Mouse (Mus musculus) limb, embryonic 11.5 days (tissue): Measurements from ENCODE around the gene Fpr2. TPM values are rescaled to one million over a fixed set of nuclear protein-coding genes. Genes with fewer than 3 reads are reported as not detected.

Source experiments
- ATAC-seq: fragments of 200-750 bp; cut with Nextera tagmentation; 2 replicates; pipeline ENCODE4 v1.8.0; 2017; ENCODE audit warnings: low read depth; ENCODE audit not compliant: insufficient number of reproducible peaks, low FRiP score, low TSS enrichment
- DNase-seq: peaks from one replicate; pipeline ENCODE4 v3.0.0-alpha.2; 2015; ENCODE audit warnings: low spot score
- H3K27ac ChIP-seq: fragments of 300-500 bp; sonication (generic); replicated peaks from 2 replicates; pipeline ENCODE4 v1.5.1; 2014; ENCODE audit warnings: low read depth, mild to moderate bottlenecking, low read length
- H3K27me3 ChIP-seq: fragments of 300-500 bp; sonication (generic); 2 replicates; pipeline ENCODE4 v1.6.1; 2014; ENCODE audit warnings: mild to moderate bottlenecking, low read length, mixed read lengths; ENCODE audit not compliant: control insufficient read depth, insufficient read depth
- H3K36me3 ChIP-seq: fragments of 300-500 bp; sonication (generic); 2 replicates; pipeline ENCODE4 v1.6.1; 2014; ENCODE audit warnings: mild to moderate bottlenecking, low read length, moderate library complexity, mixed read lengths; ENCODE audit not compliant: control insufficient read depth, insufficient read depth
- H3K4me1 ChIP-seq: fragments of 300-500 bp; sonication (generic); 2 replicates; pipeline ENCODE4 v1.6.1; 2014; ENCODE audit warnings: low read length, mixed read lengths; ENCODE audit not compliant: control insufficient read depth, insufficient read depth
- H3K4me2 ChIP-seq: fragments of 300-500 bp; sonication (generic); 2 replicates; pipeline ENCODE4 v1.6.1; 2014; ENCODE audit warnings: low read depth, mild to moderate bottlenecking, moderate library complexity; ENCODE audit not compliant: severe bottlenecking
- H3K4me3 ChIP-seq: fragments of 300-500 bp; sonication (generic); 2 replicates; pipeline ENCODE4 v1.5.1; 2014; ENCODE audit warnings: low read depth, low read length
- H3K9ac ChIP-seq: fragments of 300-500 bp; sonication (generic); 2 replicates; pipeline ENCODE4 v1.6.1; 2014; ENCODE audit warnings: mild to moderate bottlenecking, low read length
- H3K9me3 ChIP-seq: fragments of 300-500 bp; sonication (generic); 2 replicates; pipeline ENCODE4 v1.6.1; 2016; ENCODE audit warnings: low read length; ENCODE audit not compliant: control insufficient read depth
- WGBS: fragments of 180-500 bp; shearing (Covaris S2); extraction: QIAGEN DNeasy Blood & Tissue Kit; methylation state at CpG from one replicate; pipeline ENCODE4 v1.1.7; 2014; 5-methylcytosine and 5-hydroxymethylcytosine counted together
- polyA plus RNA-seq: library from polyadenylated mRNA; unstranded; fragments of >200 nt; fragmentation: Nextera tagmentation; extraction: Ambion mirVana; gene quantifications from 2 replicates; pipeline ENCODE4 v1.2.1, GENCODE M21; 2014

The Fpr2 gene
- polyA plus RNA-seq, 1 experiment from 2014 or later = not detected

DNA sequence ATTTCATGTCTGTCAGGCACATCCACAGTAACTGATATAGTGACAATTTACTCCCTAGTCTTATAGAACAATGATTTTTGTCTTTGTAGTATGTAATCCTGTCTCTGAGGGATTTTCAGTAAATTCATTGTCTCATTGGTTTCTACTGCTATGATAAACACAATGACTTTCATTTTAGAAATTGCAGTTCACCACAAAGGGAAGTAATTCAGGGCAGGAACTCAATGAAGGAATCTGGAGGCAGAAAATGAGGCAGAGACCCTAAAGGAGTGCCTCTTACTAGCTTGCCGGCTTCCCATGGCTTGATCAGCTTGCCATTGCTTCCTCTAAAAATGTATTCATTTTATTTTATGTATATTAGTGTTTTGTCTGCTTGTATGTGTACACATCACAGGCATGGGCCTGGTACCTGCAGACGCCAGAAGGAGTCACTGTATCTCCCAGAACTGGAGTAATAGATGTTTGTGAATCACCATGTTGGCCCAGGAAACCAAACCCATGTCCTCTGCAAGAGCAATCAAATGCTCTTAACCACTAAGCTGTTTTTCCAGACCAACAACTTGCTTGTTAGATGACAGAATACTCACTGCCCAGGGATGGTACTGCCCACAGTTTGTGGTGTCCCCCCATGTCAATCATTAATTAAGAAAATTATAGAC is 16.6 kb upstream of the Fpr2 start:
- H3K4me2 ChIP-seq = no peak overlapping the region
- DNase-seq (no peak), ATAC-seq (no peak)
- no peaks in the 10 kb centered on the region for H3K9me3 ChIP-seq
- H3K36me3 ChIP-seq = no peaks in the 10 kb centered on the region
- no peaks in the 10 kb centered on the region for H3K4me1 ChIP-seq
- 85% methylated on average over 2 of the region's 2 CpGs for WGBS
- H3K9ac ChIP-seq = no peak overlapping the region
- no peak overlapping the region for H3K27ac ChIP-seq
- no peak overlapping the region for H3K4me3 ChIP-seq
- no peaks in the 10 kb centered on the region for H3K27me3 ChIP-seq

DNA sequence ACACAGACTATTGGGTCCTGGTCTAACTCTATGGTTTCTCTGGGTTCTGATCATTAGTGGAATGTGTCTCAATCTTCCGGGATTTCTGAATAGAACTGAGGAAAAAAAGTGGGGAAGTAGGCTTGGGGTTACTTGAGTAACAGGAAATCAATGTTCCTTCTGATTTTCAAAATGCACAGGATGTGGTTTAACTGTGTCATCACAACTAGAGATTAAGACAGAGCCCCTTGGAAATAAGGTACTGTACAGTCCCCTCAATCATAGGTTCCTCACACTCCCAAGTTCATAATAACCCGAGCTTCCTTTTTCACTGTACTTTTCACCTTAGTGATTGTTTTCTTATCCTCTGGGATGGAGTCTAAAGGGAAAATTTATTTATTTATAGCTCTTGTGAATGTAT is 15.9 kb upstream of the Fpr2 start:
- 85% methylated on average over 2 of the region's 2 CpGs for WGBS
- ATAC-seq (no peak), DNase-seq (no peak)
- Histone ChIP-seq H3K36me3 (no peaks in the 10 kb centered on the region), H3K27ac (no peak overlapping the region), H3K9me3 (no peaks in the 10 kb centered on the region), H3K9ac (no peak overlapping the region), H3K4me1 (no peaks in the 10 kb centered on the region), H3K4me3 (no peak overlapping the region), H3K27me3 (no peaks in the 10 kb centered on the region), H3K4me2 (no peak overlapping the region)

DNA sequence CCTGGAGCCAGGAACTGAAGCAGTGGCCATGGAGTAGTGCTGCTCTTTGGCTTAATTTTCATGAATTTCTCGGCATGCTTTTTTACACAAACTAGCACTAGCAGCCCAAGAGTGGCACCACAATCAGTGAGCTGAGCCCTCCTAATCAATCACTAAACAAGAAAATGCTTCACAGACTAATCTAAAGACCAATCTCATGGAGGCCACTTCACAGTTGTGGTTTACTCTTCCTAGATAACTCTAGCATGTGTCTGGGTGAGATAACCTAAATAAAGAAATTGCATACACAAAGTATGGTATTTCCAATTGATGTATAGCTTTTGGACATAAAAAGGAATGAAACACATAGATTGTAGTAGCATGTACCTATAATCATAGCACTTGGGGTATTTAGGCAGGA is 8.3 kb upstream of the Fpr2 start:
- no peaks in the 10 kb centered on the region for H3K36me3 ChIP-seq
- no peak overlapping the region for H3K4me2 ChIP-seq
- 76% methylated on average over 1 of the region's 1 CpGs for WGBS
- ATAC-seq (no peak), DNase-seq (no peak)
- no peaks in the 10 kb centered on the region for H3K27me3 ChIP-seq
- H3K9me3 ChIP-seq = no peaks in the 10 kb centered on the region
- no peak overlapping the region for H3K4me3 ChIP-seq
- H3K9ac ChIP-seq = no peak overlapping the region
- no peak overlapping the region for H3K27ac ChIP-seq
- H3K4me1 ChIP-seq = no peaks in the 10 kb centered on the region

DNA sequence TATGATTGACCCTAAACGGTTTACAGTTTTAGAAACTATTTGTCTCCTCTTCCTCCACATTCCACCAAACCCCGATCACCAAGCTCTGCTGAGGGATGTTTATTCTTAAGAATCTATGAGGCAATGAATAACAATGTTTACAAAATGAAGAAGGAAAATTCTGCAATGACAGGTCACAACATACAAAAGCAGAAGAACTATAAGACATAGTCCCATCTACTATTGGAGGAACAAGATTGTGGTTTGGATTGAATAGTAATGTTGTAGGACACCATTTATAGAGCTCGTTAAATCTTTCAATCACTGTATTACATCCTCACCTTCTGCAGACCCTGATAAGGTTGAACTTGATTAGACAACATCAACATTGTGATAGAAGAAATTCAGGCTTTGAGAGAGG is 5.0 kb upstream of the Fpr2 start:
- no peaks in the 10 kb centered on the region for H3K4me1 ChIP-seq
- H3K9ac ChIP-seq = no peak overlapping the region
- no peak for ATAC-seq
- no peak overlapping the region for H3K4me3 ChIP-seq
- no peak overlapping the region for H3K27ac ChIP-seq
- H3K4me2 ChIP-seq = no peak overlapping the region
- no peaks in the 10 kb centered on the region for H3K27me3 ChIP-seq
- H3K9me3 ChIP-seq = no peaks in the 10 kb centered on the region
- no peak for DNase-seq
- 82% methylated on average over 3 of the region's 3 CpGs for WGBS
- H3K36me3 ChIP-seq = no peaks in the 10 kb centered on the region

DNA sequence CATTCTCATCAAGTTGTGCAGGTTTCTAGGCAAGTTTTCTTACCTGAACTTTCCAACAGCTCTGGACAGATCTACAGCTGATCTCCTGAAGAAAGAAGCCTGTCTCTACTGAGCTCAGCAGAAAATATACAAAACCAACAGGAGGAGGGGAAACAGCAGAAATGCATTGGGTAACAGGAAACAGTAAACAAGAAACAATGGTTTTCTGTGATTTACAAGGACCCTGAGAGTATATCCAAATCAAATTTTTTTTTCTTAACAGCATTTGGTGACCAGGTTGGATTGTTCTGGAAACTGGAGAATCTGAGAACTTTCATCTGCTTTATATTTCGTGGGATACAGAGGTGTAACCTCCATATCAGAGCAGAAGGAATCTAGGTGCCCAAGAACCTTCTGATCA is 3.8 kb upstream of the Fpr2 start, which contains the start of gene Fpr1:
TSS of gene Fpr1 (minus strand) at position 101 of the 400 bp plus-strand sequence.
- 57% methylated on average over 1 of the region's 1 CpGs for WGBS
- Histone ChIP-seq H3K9ac (no peak within 1 kb of the TSS), H3K36me3 (no peaks in the 10 kb centered on the region), H3K4me1 (no peaks in the 10 kb centered on the region), H3K4me2 (no peak within 1 kb of the TSS), H3K9me3 (no peaks in the 10 kb centered on the region), H3K27me3 (no peaks in the 10 kb centered on the region), H3K4me3 (no peak within 1 kb of the TSS), H3K27ac (no peak within 1 kb of the TSS)
- no peak for DNase-seq
- ATAC-seq = no peak

- no peaks in the 10 kb centered on the region for H3K36me3 ChIP-seq
- 89% methylated on average over 2 of the region's 2 CpGs for WGBS
- ATAC-seq = no peak
- H3K9me3 ChIP-seq = no peaks in the 10 kb centered on the region
- H3K4me2 ChIP-seq = no peak overlapping the region
- H3K9ac ChIP-seq = no peak overlapping the region
- no peak for DNase-seq
- no peak overlapping the region for H3K4me3 ChIP-seq
- H3K27ac ChIP-seq = no peak overlapping the region
- H3K4me1 ChIP-seq = no peaks in the 10 kb centered on the region
- no peaks in the 10 kb centered on the region for H3K27me3 ChIP-seq
Observed at GRCm38 (mm10) chr17:17889732-17890425, 2.3 kb downstream of the Fpr2 start.

DNA sequence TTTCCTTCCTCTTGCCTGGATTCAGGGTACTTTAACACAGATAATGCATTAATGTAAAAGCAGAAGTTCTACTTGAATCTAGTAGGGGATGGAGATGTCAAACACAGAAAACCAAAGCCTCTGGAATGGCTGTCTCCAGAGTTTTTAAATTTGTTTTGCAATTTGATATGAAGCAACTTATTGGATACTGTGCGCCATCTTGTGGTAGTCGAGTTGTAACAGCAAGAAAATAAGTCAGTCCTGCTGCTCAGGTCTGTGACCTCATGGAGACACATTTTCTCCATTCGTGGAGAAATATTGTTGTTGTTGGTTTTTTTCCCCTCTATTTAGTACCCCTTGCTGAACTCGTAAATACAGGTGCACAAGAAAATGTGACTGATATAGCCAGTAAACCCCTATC is 8.4 kb downstream of the Fpr2 start:
- no peaks in the 10 kb centered on the region for H3K9me3 ChIP-seq

GRCm38 (mm10) chr17:17899268-17899667 is 11.6 kb downstream of the Fpr2 start:
- Histone ChIP-seq H3K4me1 (no peaks in the 10 kb centered on the region), H3K9me3 (no peaks in the 10 kb centered on the region), H3K4me3 (no peak overlapping the region), H3K36me3 (no peaks in the 10 kb centered on the region), H3K27me3 (no peaks in the 10 kb centered on the region), H3K9ac (no peak overlapping the region), H3K27ac (no peak overlapping the region), H3K4me2 (no peak overlapping the region)
- 73% methylated on average over 2 of the region's 2 CpGs for whole genome bisulfite sequencing
- no peak for ATAC-seq
- DNase-seq = no peak

More for the DNA sequence above, 8.4 kb downstream of the Fpr2 start:
- WGBS = 5% methylated on average over 4 of the region's 4 CpGs
- Histone ChIP-seq H3K27ac (no peak overlapping the region), H3K27me3 (no peaks in the 10 kb centered on the region), H3K4me2 (no peak overlapping the region), H3K4me3 (no peak overlapping the region), H3K9ac (no peak overlapping the region), H3K4me1 (no peaks in the 10 kb centered on the region), H3K36me3 (no peaks in the 10 kb centered on the region)
- DNase-seq = no peak
- no peak for ATAC-seq
